Mouse (Mus musculus) thymus, adult 2 months (tissue): ENCODE measurements at regions not wholly inside any gene's neighbourhood (a gene's known extent, or its start where the extent isn't known, plus 50 kb on each side); places are given as distances from the start of the nearest gene placed in this dataset.

Experiments used
- DNase-seq: peaks from one replicate; pipeline ENCODE4 v3.0.0; 2021
- H3K27ac ChIP-seq: fragments of 200-500 bp; 2 replicates; pipeline ENCODE4 v1.5.1; 2012; ENCODE audit warnings: low read length, control low read depth; ENCODE audit not compliant: control insufficient read depth, insufficient read depth
- H3K27me3 ChIP-seq: fragments of 200-500 bp; 2 replicates; pipeline ENCODE4 v1.6.1; 2012; ENCODE audit warnings: mild to moderate bottlenecking, low read length, moderate library complexity, mixed read lengths; ENCODE audit not compliant: control insufficient read depth, insufficient read depth
- H3K36me3 ChIP-seq: fragments of 200-500 bp; 2 replicates; pipeline ENCODE4 v1.6.1; 2012; ENCODE audit warnings: mild to moderate bottlenecking, low read length, moderate library complexity; ENCODE audit not compliant: control insufficient read depth, insufficient read depth
- H3K4me1 ChIP-seq: fragments of 200-500 bp; replicated peaks from 2 replicates; pipeline ENCODE4 v1.6.1; 2012; ENCODE audit warnings: low read length; ENCODE audit not compliant: control insufficient read depth, insufficient read depth
- H3K4me3 ChIP-seq: fragments of 200-500 bp; 2 replicates; pipeline ENCODE4 v1.5.1; 2012; ENCODE audit warnings: mild to moderate bottlenecking, low read length, control low read depth, moderate library complexity; ENCODE audit not compliant: control insufficient read depth, insufficient read depth
- CTCF ChIP-seq: fragments of 200-500 bp; IDR thresholded peaks from 2 replicates; pipeline ENCODE4 v1.5.1; 2012; ENCODE audit warnings: mild to moderate bottlenecking, control low read depth, low read length, moderate library complexity, borderline replicate concordance; ENCODE audit not compliant: control insufficient read depth, poor library complexity, insufficient read depth; ENCODE audit errors: extremely low read depth
- POLR2A ChIP-seq: fragments of 200-500 bp; IDR thresholded peaks from 2 replicates; pipeline ENCODE4 v1.6.1; 2012; ENCODE audit warnings: mild to moderate bottlenecking, low read length, control low read depth, moderate library complexity; ENCODE audit not compliant: control insufficient read depth, poor library complexity, insufficient read depth; ENCODE audit errors: extremely low read depth
- WGBS: fragments of 180-500 bp; shearing (Covaris S2); methylation state at CpG from one replicate; pipeline ENCODE4 v1.1.7; 2018; 5-methylcytosine and 5-hydroxymethylcytosine counted together

DNA sequence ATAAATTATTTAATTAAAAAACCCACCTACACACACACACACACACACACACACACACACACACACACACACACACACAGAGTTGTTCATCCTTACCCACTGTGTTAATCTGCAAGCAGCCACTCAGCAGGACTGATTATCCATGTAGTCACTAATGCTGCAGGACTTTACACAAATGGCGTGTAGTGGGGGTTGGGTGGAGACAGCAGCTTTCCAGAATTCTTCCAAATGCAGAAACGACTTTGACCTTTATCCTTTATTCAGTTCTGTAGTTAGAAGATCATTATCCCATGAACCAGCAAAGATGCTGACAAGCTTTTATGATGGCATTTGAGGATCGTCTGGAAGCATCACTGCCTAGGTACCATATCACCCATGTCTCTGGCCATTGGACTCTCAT is 52.0 kb upstream of the Peli2 start:
- DNase-seq: no peak
- WGBS: 90% methylated on average over 3 of the region's 3 CpGs
- H3K27ac ChIP-seq: no peak overlapping the region
- H3K4me1 ChIP-seq: no peaks in the 10 kb centered on the region
- H3K4me3 ChIP-seq: no peak overlapping the region
- TF ChIP-seq CTCF (no peak), POLR2A (no peak)
- no peaks in the 10 kb centered on the region for H3K36me3 ChIP-seq
- H3K27me3 ChIP-seq: no peaks in the 10 kb centered on the region
